Mouse (Mus musculus) ES-E14 (cell line): ENCODE results near the gene Zfp646.

Experiments
- CHD2 ChIP-seq: IDR thresholded peaks from 2 replicates; pipeline ENCODE4 v1.6.1; 2014; ENCODE audit warnings: mild to moderate bottlenecking, low read depth, low read length, inconsistent platforms
- HCFC1 ChIP-seq: IDR thresholded peaks from 2 replicates; pipeline ENCODE4 v1.6.1; 2012; ENCODE audit warnings: low read length, inconsistent platforms, borderline replicate concordance; ENCODE audit not compliant: insufficient read depth
- MAFK ChIP-seq: IDR thresholded peaks from 2 replicates; pipeline ENCODE4 v1.6.1; 2014; ENCODE audit warnings: mild to moderate bottlenecking, low read depth, low read length, inconsistent platforms; ENCODE audit not compliant: insufficient read depth
- ZNF384 ChIP-seq: IDR thresholded peaks from 2 replicates; pipeline ENCODE4 v1.6.1; 2012; ENCODE audit warnings: low read depth, low read length, inconsistent platforms

GRCm38 (mm10) chr7:127921516-127921915 is 45.5 kb downstream of the Zfp646 start:
- TF ChIP-seq HCFC1 (no peak), MAFK (no peak), ZNF384 (no peak), CHD2 (no peak)
